ENCODE assay signal across 15 mouse cellular contexts in the genomic region with DNA sequence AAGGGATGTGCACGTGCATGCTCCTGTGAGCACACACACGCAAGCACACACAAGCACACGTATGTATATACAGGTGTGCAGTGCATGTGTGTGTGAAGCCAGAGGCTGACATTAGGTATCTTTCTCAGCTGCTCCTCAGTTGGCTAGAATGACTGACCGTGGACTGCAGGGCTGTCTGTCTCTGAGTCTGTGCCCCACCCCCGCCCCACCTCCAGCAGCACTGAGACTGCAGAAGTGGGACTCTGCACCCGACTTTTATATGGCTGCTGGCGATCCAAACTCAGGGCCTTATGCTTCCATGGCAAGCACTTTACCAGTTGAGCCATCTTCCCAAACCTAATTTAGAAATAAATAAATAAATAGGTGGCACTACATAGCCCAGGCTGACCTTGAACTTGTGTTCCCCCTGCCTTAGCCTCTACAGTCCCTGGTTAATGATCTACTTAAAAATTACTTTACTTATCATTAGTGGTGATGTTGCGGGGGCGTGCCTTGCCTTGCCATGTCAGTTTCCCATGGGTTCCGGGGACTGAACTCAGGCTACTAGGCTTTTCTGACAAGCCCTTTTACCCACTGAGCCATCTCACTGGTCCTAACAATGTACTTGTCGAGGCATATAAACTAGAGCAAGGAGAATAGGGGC.
"Had no signal": no experiment of that assay in that cellular context is flagged by ENCODE, and none has a peak within 500 bp of the region (broad histone marks: within the 10 kb centered on the region; RNA-seq: fewer than 3 reads in every experiment).

No protein-coding gene starts in this region.

- ATAC-seq: midbrain, embryonic 16.5 days had no signal

- H3K9me3 ChIP-seq: hindbrain, embryonic 15.5 days; kidney, embryonic 15.5 days; limb, embryonic 12.5 days; midbrain, embryonic 10.5 days had no signal

- H3K27me3 ChIP-seq: kidney, embryonic 15.5 days; limb, embryonic 12.5 days had no signal

- H3K36me3 ChIP-seq: hindbrain, embryonic 15.5 days; kidney, embryonic 15.5 days; limb, embryonic 12.5 days; midbrain, embryonic 10.5 days had no signal

- DNase-seq: kidney, adult 2 months; kidney, postnatal 25 days; layer of hippocampus, adult 9-11 months; layer of hippocampus, postnatal 36 days; lung, embryonic 14.5 days; lung, postnatal 10 days; lung, postnatal 4 days; right cerebral cortex, adult 18-20 months; thymus, postnatal 4 days had no signal

- H3K4me3 ChIP-seq: hindbrain, embryonic 15.5 days; kidney, embryonic 15.5 days; limb, embryonic 12.5 days; midbrain, embryonic 10.5 days had no signal

- H3K4me1 ChIP-seq: limb, embryonic 12.5 days had no signal

- H3K9ac ChIP-seq: hindbrain, embryonic 15.5 days; kidney, embryonic 15.5 days; limb, embryonic 12.5 days; liver, embryonic 14.5 days; lung, embryonic 14.5 days had no signal

- H3K4me2 ChIP-seq: hindbrain, embryonic 15.5 days; kidney, embryonic 15.5 days; limb, embryonic 12.5 days; lung, embryonic 14.5 days had no signal

- H3K27ac ChIP-seq: hindbrain, embryonic 15.5 days; kidney, embryonic 15.5 days; limb, embryonic 12.5 days; liver, embryonic 14.5 days had no signal
